Mouse (Mus musculus) hindbrain, embryonic 11.5 days (tissue): ENCODE results near the gene Tmc3. TPM values are rescaled to one million over a fixed set of nuclear protein-coding genes. Genes with fewer than 3 reads are reported as not detected.
A peak's percentile ranks its signal among the peaks of the same experiment; 100 is the strongest.

Source experiments
- ATAC-seq: fragments of 200-750 bp; cut with Nextera tagmentation; 2 replicates; pipeline ENCODE4 v1.8.0; 2017; ENCODE audit warnings: mild to moderate bottlenecking, moderate TSS enrichment, moderate library complexity; ENCODE audit not compliant: low FRiP score
- DNase-seq: peaks from one replicate; pipeline ENCODE4 v3.0.0-alpha.2; 2015; ENCODE audit warnings: low spot score
- H3K27ac ChIP-seq: fragments of 300-500 bp; sonication (generic); 2 replicates; pipeline ENCODE4 v1.5.1; 2014; ENCODE audit warnings: mild to moderate bottlenecking, low read depth, low read length
- H3K27me3 ChIP-seq: fragments of 300-500 bp; sonication (generic); 2 replicates; pipeline ENCODE4 v1.6.1; 2014; ENCODE audit warnings: mild to moderate bottlenecking, low read length, moderate library complexity, mixed read lengths; ENCODE audit not compliant: control insufficient read depth, insufficient read depth
- H3K36me3 ChIP-seq: fragments of 300-500 bp; sonication (generic); 2 replicates; pipeline ENCODE4 v1.6.1; 2014; ENCODE audit warnings: mild to moderate bottlenecking, low read length, moderate library complexity, mixed read lengths; ENCODE audit not compliant: control insufficient read depth, insufficient read depth
- H3K4me1 ChIP-seq: fragments of 300-500 bp; sonication (generic); replicated peaks from 2 replicates; pipeline ENCODE4 v1.6.1; 2014; ENCODE audit warnings: low read length, mixed read lengths; ENCODE audit not compliant: control insufficient read depth, insufficient read depth
- H3K4me2 ChIP-seq: fragments of 300-500 bp; sonication (generic); replicated peaks from 2 replicates; pipeline ENCODE4 v1.6.1; 2014; ENCODE audit warnings: mild to moderate bottlenecking, low read depth, low read length
- H3K4me3 ChIP-seq: fragments of 300-500 bp; sonication (generic); 2 replicates; pipeline ENCODE4 v1.5.1; 2014; ENCODE audit warnings: low read depth, low read length
- H3K9ac ChIP-seq: fragments of 300-500 bp; sonication (generic); 2 replicates; pipeline ENCODE4 v1.6.1; 2014; ENCODE audit warnings: low read depth, low read length
- H3K9me3 ChIP-seq: fragments of 300-500 bp; sonication (generic); 2 replicates; pipeline ENCODE4 v1.6.1; 2016; ENCODE audit warnings: low read length; ENCODE audit not compliant: control insufficient read depth
- WGBS: fragments of 180-500 bp; shearing (Covaris S2); extraction: QIAGEN DNeasy Blood & Tissue Kit; methylation state at CpG from one replicate; pipeline ENCODE4 v1.1.7; 2014; 5-methylcytosine and 5-hydroxymethylcytosine counted together
- polyA plus RNA-seq: library from polyadenylated mRNA; unstranded; fragments of >200 nt; fragmentation: Nextera tagmentation; extraction: Ambion mirVana; gene quantifications from 2 replicates; pipeline ENCODE4 v1.2.1, GENCODE M21; 2014

Gene Tmc3
- polyA plus RNA-seq, 1 experiment from 2014 or later = 1.5 TPM

- Histone ChIP-seq H3K27ac (no peak overlapping the region), H3K4me2 (no peak overlapping the region), H3K4me1 (no peaks in the 10 kb centered on the region), H3K9me3 (no peaks in the 10 kb centered on the region), H3K27me3 (no peaks in the 10 kb centered on the region), H3K9ac (no peak overlapping the region), H3K4me3 (no peak overlapping the region), H3K36me3 (no peaks in the 10 kb centered on the region)
- no peak for DNase-seq
- no peak for ATAC-seq
- 92% methylated on average over 3 of the region's 3 CpGs for WGBS
These were observed 25.2 kb upstream of the Tmc3 start for GRCm38 (mm10) chr7:83559495-83559894.

DNA sequence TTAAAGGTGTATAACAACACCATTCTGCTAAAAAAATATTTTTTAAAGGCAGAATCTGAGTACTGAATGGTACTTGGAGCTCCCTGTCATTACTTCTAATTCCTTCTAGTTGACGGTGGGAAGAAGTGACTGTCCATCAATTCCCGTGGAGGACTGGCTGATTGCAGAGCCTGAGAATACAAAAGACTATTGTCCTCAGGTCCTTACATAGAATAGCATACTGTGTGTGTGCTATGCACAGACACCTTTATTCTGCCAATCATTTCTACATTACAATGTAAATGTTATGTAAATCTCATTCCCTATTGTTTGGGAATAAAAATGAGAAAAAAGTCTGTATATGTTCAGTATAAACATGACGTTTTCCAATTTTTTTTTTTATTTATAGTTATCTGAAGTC lies 22.9 kb upstream of the Tmc3 start:
- Histone ChIP-seq H3K4me3 (no peak overlapping the region), H3K27ac (no peak overlapping the region), H3K36me3 (no peaks in the 10 kb centered on the region), H3K4me2 (no peak overlapping the region), H3K9me3 (no peaks in the 10 kb centered on the region), H3K27me3 (no peaks in the 10 kb centered on the region), H3K4me1 (no peaks in the 10 kb centered on the region), H3K9ac (no peak overlapping the region)
- 22% methylated on average over 3 of the region's 3 CpGs for WGBS
- DNase-seq (no peak), ATAC-seq (no peak; the same call in 1 of the 2 replicates)

- 63% methylated on average over 12 of the region's 12 CpGs for WGBS
- H3K27ac ChIP-seq = no peak overlapping the region
These were observed 20.0 kb upstream of the Tmc3 start for GRCm38 (mm10) chr7:83564635-83565291.

GRCm38 (mm10) chr7:83565976-83566375 lies 18.8 kb upstream of the Tmc3 start:
- H3K27me3 ChIP-seq = no peaks in the 10 kb centered on the region
- H3K27ac ChIP-seq = no peak overlapping the region
- DNase-seq (no peak), ATAC-seq (no peak)
- no peaks in the 10 kb centered on the region for H3K36me3 ChIP-seq
- no peaks in the 10 kb centered on the region for H3K9me3 ChIP-seq
- no peak overlapping the region for H3K4me3 ChIP-seq
- no peaks in the 10 kb centered on the region for H3K4me1 ChIP-seq
- no peak overlapping the region for H3K9ac ChIP-seq
- WGBS = 27% methylated on average over 7 of the region's 7 CpGs
- no peak overlapping the region for H3K4me2 ChIP-seq

More at GRCm38 (mm10) chr7:83564635-83565291, 20.0 kb upstream of the Tmc3 start:
- Histone ChIP-seq H3K27me3 (no peaks in the 10 kb centered on the region), H3K4me3 (no peak overlapping the region), H3K9ac (no peak overlapping the region), H3K4me2 (no peak overlapping the region), H3K4me1 (no peaks in the 10 kb centered on the region), H3K9me3 (no peaks in the 10 kb centered on the region), H3K36me3 (no peaks in the 10 kb centered on the region)
- ATAC-seq (no peak), DNase-seq (peak; percentile 30)

DNA sequence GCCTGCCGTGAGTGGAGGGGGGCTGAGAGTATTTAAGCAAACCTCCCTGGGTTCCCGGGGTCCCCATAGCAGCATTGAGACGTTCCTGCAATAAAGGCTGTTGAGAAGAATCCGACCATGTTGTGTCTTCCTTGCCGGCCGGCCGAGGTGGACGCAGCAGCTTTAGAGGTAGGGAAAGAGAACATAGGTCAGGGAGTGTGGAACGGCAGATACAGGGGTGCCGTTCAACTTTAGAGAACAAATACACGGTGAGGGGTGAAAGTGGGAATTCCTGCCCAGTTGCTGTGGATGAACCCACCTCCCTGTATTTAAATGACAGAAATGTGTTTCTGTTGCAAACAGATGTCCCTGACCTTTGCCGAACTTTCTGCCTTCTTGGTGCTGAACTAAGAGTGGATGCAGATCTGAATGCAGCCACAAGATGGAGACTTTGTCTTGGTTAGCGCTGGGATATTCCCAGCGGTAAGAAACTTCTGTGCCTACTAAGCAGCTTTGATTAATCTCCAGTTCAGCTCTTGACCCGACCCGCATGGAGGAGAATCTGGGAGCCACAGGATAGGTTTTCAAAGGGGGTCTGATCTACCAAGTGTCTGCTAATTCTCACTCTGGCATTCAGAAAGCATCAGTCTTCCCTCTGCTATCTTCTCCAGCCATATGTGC lies 16.8 kb upstream of the Tmc3 start:
- WGBS = 58% methylated on average over 16 of the region's 16 CpGs
- Histone ChIP-seq H3K4me2 (no peak overlapping the region), H3K27me3 (no peaks in the 10 kb centered on the region), H3K4me1 (no peaks in the 10 kb centered on the region), H3K27ac (no peak overlapping the region), H3K4me3 (no peak overlapping the region), H3K9me3 (no peaks in the 10 kb centered on the region), H3K36me3 (no peaks in the 10 kb centered on the region), H3K9ac (no peak overlapping the region)
- peak; percentile 62 for DNase-seq
- ATAC-seq = no peak

DNA sequence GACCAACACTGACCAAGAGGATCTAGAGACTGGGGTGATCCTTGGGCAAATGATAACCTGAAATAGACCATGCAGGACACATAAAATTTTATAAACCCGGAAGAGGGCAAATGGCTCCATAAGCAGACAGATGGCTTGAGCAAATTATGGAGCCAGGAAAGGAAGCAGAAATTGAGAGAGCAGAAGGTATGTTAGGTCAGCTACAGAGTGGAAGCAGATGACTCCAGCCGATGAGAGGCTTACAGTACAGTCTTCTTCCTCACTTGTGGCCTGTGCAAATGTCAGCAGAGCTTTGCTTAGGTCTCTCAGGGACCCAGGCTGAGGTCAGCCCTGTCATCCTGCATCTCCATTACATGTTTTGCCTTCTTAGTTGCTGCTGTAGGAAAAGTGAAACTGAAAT lies 15.9 kb upstream of the Tmc3 start:
- DNase-seq (no peak), ATAC-seq (no peak)
- no peaks in the 10 kb centered on the region for H3K36me3 ChIP-seq
- H3K9me3 ChIP-seq = no peaks in the 10 kb centered on the region
- no peaks in the 10 kb centered on the region for H3K4me1 ChIP-seq
- no peak overlapping the region for H3K27ac ChIP-seq
- no peak overlapping the region for H3K4me2 ChIP-seq
- 77% methylated on average over 2 of the region's 2 CpGs for WGBS
- H3K4me3 ChIP-seq = no peak overlapping the region
- H3K9ac ChIP-seq = no peak overlapping the region
- no peaks in the 10 kb centered on the region for H3K27me3 ChIP-seq

GRCm38 (mm10) chr7:83569436-83569835 lies 15.3 kb upstream of the Tmc3 start:
- Histone ChIP-seq H3K4me3 (no peak overlapping the region), H3K27ac (no peak overlapping the region), H3K9me3 (no peaks in the 10 kb centered on the region), H3K4me1 (no peaks in the 10 kb centered on the region), H3K9ac (no peak overlapping the region), H3K36me3 (no peaks in the 10 kb centered on the region), H3K27me3 (no peaks in the 10 kb centered on the region), H3K4me2 (no peak overlapping the region)
- ATAC-seq (no peak), DNase-seq (no peak)
- 84% methylated on average over 2 of the region's 2 CpGs for WGBS

DNA sequence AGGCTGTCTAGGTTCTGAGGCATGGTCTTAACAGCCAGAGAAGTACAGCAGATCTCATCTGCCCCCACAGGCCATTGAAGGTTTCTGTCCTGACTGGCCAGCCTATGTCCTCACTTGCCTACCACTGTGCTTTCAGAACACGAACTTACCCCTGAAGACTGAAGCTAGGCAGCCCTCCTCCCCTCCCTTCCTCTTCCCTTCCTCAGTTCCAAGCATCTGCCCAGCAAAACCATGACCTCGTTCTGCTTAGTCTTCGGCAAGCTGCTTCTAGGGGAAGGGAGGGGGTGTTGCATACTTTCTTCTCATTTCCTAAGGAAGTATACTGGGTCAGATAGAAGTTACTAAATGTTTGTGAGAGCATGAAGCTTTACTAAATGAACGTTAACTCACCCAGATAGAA lies 13.7 kb upstream of the Tmc3 start:
- no peaks in the 10 kb centered on the region for H3K9me3 ChIP-seq
- no peaks in the 10 kb centered on the region for H3K36me3 ChIP-seq
- H3K27me3 ChIP-seq = no peaks in the 10 kb centered on the region
- WGBS = 68% methylated on average over 4 of the region's 4 CpGs
- DNase-seq (no peak), ATAC-seq (no peak)
- H3K4me1 ChIP-seq = no peaks in the 10 kb centered on the region
- no peak overlapping the region for H3K4me3 ChIP-seq
- H3K4me2 ChIP-seq = no peak overlapping the region
- H3K27ac ChIP-seq = no peak overlapping the region
- no peak overlapping the region for H3K9ac ChIP-seq

- no peak for ATAC-seq
- H3K36me3 ChIP-seq = no peaks in the 10 kb centered on the region
- H3K9me3 ChIP-seq = no peaks in the 10 kb centered on the region
- no peak overlapping the region for H3K4me3 ChIP-seq
- WGBS = 61% methylated on average over 3 of the region's 3 CpGs
- no peaks in the 10 kb centered on the region for H3K27me3 ChIP-seq
- no peaks in the 10 kb centered on the region for H3K4me1 ChIP-seq
- H3K4me2 ChIP-seq = no peak overlapping the region
- no peak overlapping the region for H3K9ac ChIP-seq
- DNase-seq = no peak
- no peak overlapping the region for H3K27ac ChIP-seq
These were observed 12.8 kb upstream of the Tmc3 start for GRCm38 (mm10) chr7:83571901-83572300.
